Mouse (Mus musculus): Measurements from ENCODE around the gene Vwa8. TPM values are rescaled to one million over a fixed set of nuclear protein-coding genes. Genes with fewer than 3 reads are reported as not detected.

Gene Vwa8
- polyA plus RNA-seq, 1 experiment from 2014 or later = 8.8 TPM

DNA sequence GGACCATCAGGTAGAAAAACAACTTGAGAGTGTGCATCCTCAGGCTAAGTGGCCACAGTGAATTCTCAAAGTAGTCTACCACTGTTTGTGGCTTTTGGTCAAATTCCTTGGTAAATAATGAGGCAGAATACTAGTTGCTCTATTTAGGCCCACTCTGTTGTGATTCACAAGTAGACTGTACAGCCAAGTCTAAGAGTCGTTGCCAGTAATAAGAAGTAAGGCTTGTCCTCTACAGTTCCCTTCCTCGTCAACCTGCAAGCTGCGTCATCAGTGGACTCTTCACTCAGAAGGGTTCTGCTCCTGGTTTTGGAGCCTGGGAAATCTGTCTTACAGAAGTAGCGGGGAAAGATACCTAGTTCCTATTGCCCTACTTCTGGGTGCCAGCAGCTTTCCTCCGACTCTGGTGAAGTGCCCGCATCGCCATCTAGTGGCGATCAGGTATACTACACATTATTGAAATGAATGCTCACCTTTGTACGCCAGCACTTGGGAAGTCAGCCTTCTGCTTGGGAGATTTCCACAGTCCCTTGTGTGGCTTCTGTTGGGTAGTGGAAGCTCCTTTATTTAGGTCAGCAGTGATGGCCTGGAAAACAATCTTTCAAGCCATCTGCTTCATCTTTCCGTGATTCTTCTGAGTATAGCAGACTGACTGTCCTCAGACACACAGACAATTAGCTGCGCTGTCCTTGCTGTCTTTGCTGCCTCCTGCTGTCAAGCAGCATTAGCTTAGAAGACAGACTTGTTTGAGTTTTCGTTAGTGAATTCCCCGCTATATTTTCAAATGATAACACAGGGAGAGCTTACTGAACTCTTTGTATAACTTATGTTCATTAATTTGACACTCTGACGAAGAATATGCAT is 258.0 kb downstream of the Vwa8 start:
- Histone ChIP-seq H3K27me3 (replicated peaks; ENCODE audit: insufficient read depth, low read length) (no peaks in the 10 kb centered on the region), H3K9me3 (ENCODE audit: low read length) (no peaks in the 10 kb centered on the region), H3K27ac (ENCODE audit: low read length) (no peak overlapping the region), H3K36me3 (ENCODE audit: insufficient read depth, low read length) (peaks cover 3% of the 10 kb centered on the region; the same call in 1 of the 2 replicates), H3K9ac (replicated peaks; ENCODE audit: low read depth) (no peak overlapping the region), H3K4me2 (replicated peaks; ENCODE audit: low read depth, low read length) (no peak overlapping the region), H3K4me1 (ENCODE audit: insufficient read depth, low read depth, low read length) (no peaks in the 10 kb centered on the region), H3K4me3 (ENCODE audit: low read depth, low read length) (no peak overlapping the region)
- TF ChIP-seq CTCF (IDR thresholded peaks at IDR 0.05) (peak; percentile 88), EP300 (IDR thresholded peaks at IDR 0.05) (peak; percentile 24; the same call in 1 of the 2 replicates)
- WGBS = 27% methylated on average over 14 of the region's 14 CpGs
- DNase-seq (ENCODE audit: low spot score) (peak; percentile 88), ATAC-seq (peak; percentile 60)

DNA sequence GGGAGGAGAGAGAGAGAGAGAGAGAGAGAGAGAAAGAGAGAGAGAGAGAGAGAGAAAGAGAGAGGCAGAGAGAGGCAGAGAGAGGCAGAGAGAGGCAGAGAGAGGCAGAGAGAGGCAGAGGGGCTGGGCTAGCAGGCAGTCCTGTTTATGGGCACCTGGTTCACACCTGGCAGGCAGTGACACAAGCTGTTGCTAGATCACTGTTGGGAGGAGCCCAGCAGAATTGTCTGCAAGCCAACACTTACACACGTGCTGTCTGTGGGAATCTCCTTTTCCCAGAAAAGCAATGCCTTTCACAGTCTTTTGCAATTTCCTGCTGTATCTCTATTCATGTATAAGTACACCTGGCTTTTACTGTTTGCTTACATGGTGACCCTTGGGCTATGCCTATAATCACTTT is 260.5 kb downstream of the Vwa8 start:
- Histone ChIP-seq H3K36me3 (ENCODE audit: insufficient read depth, low read length) (no peaks in the 10 kb centered on the region), H3K4me1 (ENCODE audit: insufficient read depth, low read depth, low read length) (no peaks in the 10 kb centered on the region; the same call in 1 of the 2 replicates), H3K4me3 (ENCODE audit: low read depth, low read length) (no peak overlapping the region), H3K4me2 (replicated peaks; ENCODE audit: low read depth, low read length) (no peak overlapping the region), H3K9ac (replicated peaks; ENCODE audit: low read depth) (no peak overlapping the region), H3K27ac (ENCODE audit: low read length) (no peak overlapping the region), H3K27me3 (replicated peaks; ENCODE audit: insufficient read depth, low read length) (no peaks in the 10 kb centered on the region), H3K9me3 (ENCODE audit: low read length) (no peaks in the 10 kb centered on the region)
- TF ChIP-seq CTCF (IDR thresholded peaks at IDR 0.05) = no peak
- DNase-seq (ENCODE audit: low spot score) (no peak), ATAC-seq (no peak)
- 33% methylated on average over 1 of the region's 1 CpGs for WGBS

DNA sequence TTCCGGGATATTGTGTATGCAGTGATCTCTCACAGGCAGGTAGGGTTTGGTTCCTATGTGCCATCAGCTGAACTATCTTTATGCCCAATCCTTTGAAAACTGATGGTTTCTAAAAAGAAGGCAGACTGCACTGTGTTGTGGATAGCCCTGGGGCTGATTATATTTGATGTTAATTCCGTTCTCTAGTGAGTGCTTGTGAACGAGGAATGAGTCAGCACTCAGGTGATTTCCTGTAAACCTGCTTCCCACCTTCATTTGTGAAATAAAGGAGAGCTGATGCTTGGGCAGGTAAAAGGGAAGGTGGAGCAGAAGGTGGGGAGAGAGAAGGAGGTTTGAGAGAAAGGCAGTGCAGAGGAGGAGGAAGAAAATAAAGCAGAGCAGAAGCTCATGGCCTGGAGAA is 261.2 kb downstream of the Vwa8 start:
- Histone ChIP-seq H3K9ac (replicated peaks; ENCODE audit: low read depth) (no peak overlapping the region), H3K4me3 (ENCODE audit: low read depth, low read length) (no peak overlapping the region), H3K9me3 (ENCODE audit: low read length) (no peaks in the 10 kb centered on the region), H3K4me2 (replicated peaks; ENCODE audit: low read depth, low read length) (no peak overlapping the region), H3K36me3 (ENCODE audit: insufficient read depth, low read length) (no peaks in the 10 kb centered on the region), H3K4me1 (ENCODE audit: insufficient read depth, low read depth, low read length) (no peaks in the 10 kb centered on the region; the same call in 1 of the 2 replicates), H3K27ac (ENCODE audit: low read length) (no peak overlapping the region), H3K27me3 (replicated peaks; ENCODE audit: insufficient read depth, low read length) (no peaks in the 10 kb centered on the region)
- no peak for TF ChIP-seq EP300 (IDR thresholded peaks at IDR 0.05)
- no peak for TF ChIP-seq CTCF (IDR thresholded peaks at IDR 0.05)
- ATAC-seq (no peak), DNase-seq (ENCODE audit: low spot score) (no peak)
- WGBS = 42% methylated on average over 3 of the region's 3 CpGs

DNA sequence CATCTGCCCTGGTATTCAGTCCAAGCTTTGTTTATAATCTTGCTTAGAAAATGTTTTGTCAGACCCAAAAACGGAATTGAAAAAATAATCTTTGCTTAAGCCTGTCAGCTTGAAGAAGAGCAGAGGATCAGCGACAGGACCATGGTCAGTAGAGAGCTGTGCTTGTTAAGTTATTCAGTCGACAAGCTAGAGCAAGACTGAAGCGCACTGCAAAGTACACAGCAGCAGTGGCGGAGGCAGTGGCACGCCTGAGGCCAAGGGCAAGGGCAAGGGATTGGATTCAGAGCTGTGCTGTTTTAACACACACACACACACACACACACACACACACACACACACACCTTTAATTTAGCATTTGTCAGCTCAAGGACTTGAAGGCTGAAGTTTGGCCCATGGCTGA is 263.2 kb downstream of the Vwa8 start:
- no peaks in the 10 kb centered on the region for H3K9me3 ChIP-seq (ENCODE audit: low read length)
- no peak overlapping the region for H3K9ac ChIP-seq (replicated peaks; ENCODE audit: low read depth)
- WGBS = 68% methylated on average over 6 of the region's 6 CpGs
- no peaks in the 10 kb centered on the region for H3K36me3 ChIP-seq (ENCODE audit: insufficient read depth, low read length)
- H3K27ac ChIP-seq (ENCODE audit: low read length) = no peak overlapping the region
- no peaks in the 10 kb centered on the region for H3K27me3 ChIP-seq (replicated peaks; ENCODE audit: insufficient read depth, low read length)
- DNase-seq (ENCODE audit: low spot score) (no peak), ATAC-seq (no peak)
- H3K4me1 ChIP-seq (ENCODE audit: insufficient read depth, low read depth, low read length) = no peaks in the 10 kb centered on the region; the same call in 1 of the 2 replicates
- no peak overlapping the region for H3K4me2 ChIP-seq (replicated peaks; ENCODE audit: low read depth, low read length)
- TF ChIP-seq EP300 (IDR thresholded peaks at IDR 0.05) (no peak), CTCF (IDR thresholded peaks at IDR 0.05) (no peak)
- no peak overlapping the region for H3K4me3 ChIP-seq (ENCODE audit: low read depth, low read length)

DNA sequence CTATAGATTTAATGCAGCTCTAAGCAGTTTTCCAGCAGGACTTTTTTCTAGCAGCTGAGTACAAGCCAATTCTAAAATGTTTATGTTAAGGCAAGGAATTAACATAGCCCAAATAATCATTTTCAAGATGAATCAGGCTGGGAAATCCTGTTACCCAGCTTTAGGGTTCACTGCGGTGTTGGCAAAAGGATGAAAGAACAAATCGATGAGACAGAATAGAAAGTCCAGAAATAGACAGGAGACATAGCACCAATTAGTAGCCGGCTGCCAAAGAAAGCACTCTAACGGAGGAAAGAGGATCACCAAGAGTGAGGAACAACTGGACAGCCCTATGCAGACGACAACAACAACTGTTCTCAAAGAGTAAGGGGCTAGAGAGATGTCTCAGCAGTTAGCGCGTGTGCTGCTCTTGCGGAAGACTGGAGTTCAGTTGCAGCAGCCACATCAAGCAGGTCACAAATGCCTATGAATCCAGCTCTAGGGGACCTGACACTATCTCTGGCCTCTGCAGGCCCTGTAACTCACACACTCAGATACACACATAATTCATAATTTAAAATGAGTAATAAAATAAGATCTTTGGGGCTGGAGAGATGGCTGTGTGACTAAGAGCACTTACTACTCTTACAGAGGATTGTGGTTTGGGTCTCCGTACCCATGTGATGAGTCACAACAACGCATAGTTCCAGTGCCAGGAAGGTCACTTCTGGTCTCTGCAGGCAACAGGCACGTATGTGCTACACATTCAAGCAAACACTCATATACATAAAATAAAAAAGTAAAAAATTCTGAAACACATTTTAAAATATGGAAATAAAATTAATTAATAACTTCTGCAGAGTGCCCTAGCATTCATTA is 265.9 kb downstream of the Vwa8 start:
- DNase-seq (ENCODE audit: low spot score) (no peak), ATAC-seq (no peak)
- TF ChIP-seq CTCF (IDR thresholded peaks at IDR 0.05) (no peak), EP300 (IDR thresholded peaks at IDR 0.05) (no peak)
- 68% methylated on average over 11 of the region's 11 CpGs for WGBS
- no peak overlapping the region for H3K27ac ChIP-seq (ENCODE audit: low read length)
- no peaks in the 10 kb centered on the region for H3K36me3 ChIP-seq (ENCODE audit: insufficient read depth, low read length)
- no peaks in the 10 kb centered on the region for H3K27me3 ChIP-seq (replicated peaks; ENCODE audit: insufficient read depth, low read length)
- H3K4me1 ChIP-seq (ENCODE audit: insufficient read depth, low read depth, low read length) = no peaks in the 10 kb centered on the region; the same call in 1 of the 2 replicates
- H3K4me3 ChIP-seq (ENCODE audit: low read depth, low read length) = no peak overlapping the region
- H3K9ac ChIP-seq (replicated peaks; ENCODE audit: low read depth) = no peak overlapping the region
- H3K9me3 ChIP-seq (ENCODE audit: low read length) = no peaks in the 10 kb centered on the region
- H3K4me2 ChIP-seq (replicated peaks; ENCODE audit: low read depth, low read length) = no peak overlapping the region

DNA sequence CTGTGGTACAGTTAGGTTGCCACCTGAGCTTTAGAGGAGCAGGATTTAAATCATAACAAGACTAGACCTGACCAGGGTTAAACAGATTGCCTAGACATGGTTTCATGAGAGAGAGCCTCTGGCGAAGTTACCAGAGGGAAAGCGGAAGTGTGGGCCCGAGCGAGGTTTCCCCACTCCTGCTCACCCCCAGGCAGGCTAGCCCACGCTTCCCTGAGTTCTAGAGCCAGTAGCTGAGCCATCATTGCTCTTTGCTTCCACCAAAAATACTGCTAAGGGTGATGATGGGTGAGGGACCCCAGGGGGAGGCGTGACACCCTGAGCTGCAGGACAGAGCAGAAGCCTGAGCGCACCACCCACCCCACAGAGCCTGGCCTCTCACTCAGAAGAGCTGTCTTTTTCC is 269.6 kb downstream of the Vwa8 start:
- Histone ChIP-seq H3K36me3 (ENCODE audit: insufficient read depth, low read length) (no peaks in the 10 kb centered on the region), H3K4me2 (replicated peaks; ENCODE audit: low read depth, low read length) (no peak overlapping the region), H3K4me3 (ENCODE audit: low read depth, low read length) (no peak overlapping the region), H3K9me3 (ENCODE audit: low read length) (no peaks in the 10 kb centered on the region), H3K27me3 (replicated peaks; ENCODE audit: insufficient read depth, low read length) (no peaks in the 10 kb centered on the region), H3K4me1 (ENCODE audit: insufficient read depth, low read depth, low read length) (no peaks in the 10 kb centered on the region; the same call in 1 of the 2 replicates), H3K9ac (replicated peaks; ENCODE audit: low read depth) (no peak overlapping the region), H3K27ac (ENCODE audit: low read length) (no peak overlapping the region)
- DNase-seq (ENCODE audit: low spot score) (no peak), ATAC-seq (no peak)
- 92% methylated on average over 7 of the region's 7 CpGs for WGBS
- TF ChIP-seq CTCF (IDR thresholded peaks at IDR 0.05) (no peak), EP300 (IDR thresholded peaks at IDR 0.05) (no peak)
